Mouse (Mus musculus) heart, embryonic 14.5 days (tissue): ENCODE measurements around the gene Olfr281. TPM values are rescaled to one million over a fixed set of nuclear protein-coding genes. Genes with fewer than 3 reads are reported as not detected.

Experiments
- ATAC-seq: fragments of 200-750 bp; cut with Nextera tagmentation; 2 replicates; pipeline ENCODE4 v1.8.0; 2017; ENCODE audit warnings: low read depth, moderate TSS enrichment; ENCODE audit not compliant: insufficient number of reproducible peaks, insufficient read depth, low FRiP score
- H3K27ac ChIP-seq, 2 experiments: fragments of 200-500 bp in 1 of 2; fragments of 300-500 bp in 1 of 2; sonication (generic) in 1 of 2; replicated peaks in 1 of 2; 2 replicates each; pipeline ENCODE4 v1.5.1; 2012 to 2014; ENCODE audit warnings: low read depth in 2 of 2, low read length in 2 of 2, control low read depth in 1 of 2, mild to moderate bottlenecking in 1 of 2, mixed read lengths in 1 of 2; ENCODE audit not compliant: control insufficient read depth in 1 of 2, insufficient read depth in 1 of 2
- H3K27me3 ChIP-seq: fragments of 300-500 bp; sonication (generic); 2 replicates; pipeline ENCODE4 v1.6.1; 2014; ENCODE audit warnings: mild to moderate bottlenecking, low read length, control low read depth; ENCODE audit not compliant: control insufficient read depth, insufficient read depth
- H3K36me3 ChIP-seq: fragments of 300-500 bp; sonication (generic); 2 replicates; pipeline ENCODE4 v1.6.1; 2014; ENCODE audit warnings: mild to moderate bottlenecking, control low read depth, low read length, mixed read lengths; ENCODE audit not compliant: control insufficient read depth, insufficient read depth
- H3K4me1 ChIP-seq, 2 experiments: fragments of 200-500 bp in 1 of 2; fragments of 300-500 bp in 1 of 2; sonication (generic) in 1 of 2; 2 replicates each; pipeline ENCODE4 v1.6.1; 2012 to 2014; ENCODE audit warnings: low read length in 2 of 2, control low read depth in 1 of 2, mixed read lengths in 1 of 2; ENCODE audit not compliant: control insufficient read depth in 2 of 2, insufficient read depth in 2 of 2
- H3K4me2 ChIP-seq: fragments of 300-500 bp; sonication (generic); 2 replicates; pipeline ENCODE4 v1.6.1; 2014; ENCODE audit warnings: mild to moderate bottlenecking, low read length
- H3K4me3 ChIP-seq, 2 experiments: fragments of 200-500 bp in 1 of 2; fragments of 300-500 bp in 1 of 2; sonication (generic) in 1 of 2; 2 replicates each; pipeline ENCODE4 v1.5.1; 2012 to 2014; ENCODE audit warnings: low read length in 2 of 2, mild to moderate bottlenecking in 2 of 2, control low read depth in 1 of 2, low read depth in 1 of 2, moderate library complexity in 1 of 2; ENCODE audit not compliant: control insufficient read depth in 1 of 2, insufficient read depth in 1 of 2
- H3K9ac ChIP-seq: fragments of 300-500 bp; sonication (generic); 2 replicates; pipeline ENCODE4 v1.6.1; 2014; ENCODE audit warnings: mild to moderate bottlenecking, low read length
- H3K9me3 ChIP-seq: fragments of 300-500 bp; sonication (generic); 2 replicates; pipeline ENCODE4 v1.6.1; 2016; ENCODE audit warnings: low read length, control low read depth; ENCODE audit not compliant: control insufficient read depth
- WGBS: fragments of 180-500 bp; shearing (Covaris S2); extraction: QIAGEN DNeasy Blood & Tissue Kit; methylation state at CpG from one replicate; pipeline ENCODE4 v1.1.7; 2014; 5-methylcytosine and 5-hydroxymethylcytosine counted together
- polyA plus RNA-seq: library from polyadenylated mRNA; unstranded; fragments of >200 nt; fragmentation: Nextera tagmentation; extraction: Ambion mirVana; gene quantifications from 2 replicates; pipeline ENCODE4 v1.2.1, GENCODE M21; 2014

The Olfr281 gene
- polyA plus RNA-seq, 1 experiment from 2014 or later = not detected

- no peak overlapping the region for H3K4me3 ChIP-seq
- 49% methylated on average over 2 of the region's 2 CpGs for WGBS
- ATAC-seq = no peak
- no peaks in the 10 kb centered on the region for H3K36me3 ChIP-seq
- H3K27ac ChIP-seq = no peak overlapping the region
- no peaks in the 10 kb centered on the region for H3K27me3 ChIP-seq
- no peak overlapping the region for H3K9ac ChIP-seq
- H3K9me3 ChIP-seq = no peaks in the 10 kb centered on the region
- peaks cover 12 to 15% of the 10 kb centered on the region in 2 experiments for H3K4me1 ChIP-seq
- H3K4me2 ChIP-seq = no peak overlapping the region
Measured at GRCm38 (mm10) chr15:98509387-98509786, 57.0 kb downstream of the Olfr281 start.

Other genes with a start within 250 kb of the Olfr281 start
- not detected in 2 replicates for gene Gm44579, start 231.6 kb upstream of the Olfr281 start, polyA plus RNA-seq
- gene Olfr287, start 231.5 kb upstream of the Olfr281 start, polyA plus RNA-seq = not detected in 2 replicates
- gene Olfr286, start 218.1 kb upstream of the Olfr281 start, polyA plus RNA-seq = not detected in 2 replicates
- gene H1fnt, start 195.3 kb upstream of the Olfr281 start, polyA plus RNA-seq = not detected in 2 replicates
- 1.5 and 1.6 TPM in 2 replicates for gene Zfp641, start 156.4 kb upstream of the Olfr281 start, polyA plus RNA-seq
- gene Olfr285, start 135.2 kb upstream of the Olfr281 start, polyA plus RNA-seq = not detected in 2 replicates
- not detected in 2 replicates for gene Olfr284, start 111.6 kb upstream of the Olfr281 start, polyA plus RNA-seq
- not detected in 2 replicates for gene Olfr283, start 71.6 kb upstream of the Olfr281 start, polyA plus RNA-seq
- gene Olfr282, start 21.4 kb upstream of the Olfr281 start, polyA plus RNA-seq = not detected in 2 replicates
- gene OR5BS1P, start 17.3 kb downstream of the Olfr281 start, polyA plus RNA-seq = not detected in 2 replicates
- gene Lalba, start 30.1 kb downstream of the Olfr281 start, polyA plus RNA-seq = 0.27 TPM in 1 of 2 replicates, not detected in the other
- not detected in 2 replicates for gene Olfr279, start 39.8 kb downstream of the Olfr281 start, polyA plus RNA-seq
- gene Kansl2, start 81.7 kb downstream of the Olfr281 start, polyA plus RNA-seq = 69.0 and 74.1 TPM in 2 replicates
- gene Ccnt1, start 118.3 kb downstream of the Olfr281 start, polyA plus RNA-seq = 34.0 and 39.2 TPM in 2 replicates
- gene 4930415O20Rik, start 118.4 kb downstream of the Olfr281 start, polyA plus RNA-seq = 0.53 and 0.66 TPM in 2 replicates
- gene Adcy6, start 157.5 kb downstream of the Olfr281 start, polyA plus RNA-seq = 35.2 and 43.7 TPM in 2 replicates
- 6.1 and 6.6 TPM in 2 replicates for gene Cacnb3, start 178.3 kb downstream of the Olfr281 start, polyA plus RNA-seq
- 16.9 and 18.2 TPM in 2 replicates for gene Ddx23, start 210.3 kb downstream of the Olfr281 start, polyA plus RNA-seq
- 0.61 and 1.3 TPM in 2 replicates for gene Rnd1, start 224.9 kb downstream of the Olfr281 start, polyA plus RNA-seq